Mouse (Mus musculus) liver, embryonic 14.5 days (tissue): ENCODE measurements at regions not wholly inside any gene's neighbourhood (a gene's known extent, or its start where the extent isn't known, plus 50 kb on each side); places are given as distances from the start of the nearest gene placed in this dataset.

Experiments used
- CTCF ChIP-seq: IDR thresholded peaks from 2 replicates; pipeline ENCODE4 v1.5.1; 2016; ENCODE audit warnings: antibody characterized with exemption, low read depth, control low read depth
- EP300 ChIP-seq: IDR thresholded peaks from 2 replicates; pipeline ENCODE4 v1.6.1; 2016; ENCODE audit warnings: antibody characterized with exemption, low read depth

DNA sequence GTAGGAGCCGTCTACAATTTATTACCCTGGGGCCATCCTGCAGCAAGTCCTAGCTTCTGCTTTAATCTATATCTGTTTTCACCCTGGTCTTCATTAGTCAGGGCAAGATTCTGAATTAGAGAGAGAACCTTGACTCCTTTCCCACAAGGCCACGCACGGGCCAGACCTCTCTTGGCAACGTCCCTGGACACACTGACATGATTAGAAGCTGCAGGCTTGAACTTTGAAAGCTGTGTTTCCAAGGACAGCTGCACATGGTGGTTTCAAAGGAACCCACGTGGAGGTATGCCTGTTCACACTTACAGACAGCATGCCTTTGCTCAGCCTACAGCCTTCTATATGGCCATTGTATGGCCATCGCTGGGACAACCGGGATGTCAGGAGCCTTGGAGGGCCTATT is 509.9 kb upstream of the Mki67 start:
- TF ChIP-seq CTCF (no peak), EP300 (no peak)
